Mouse (Mus musculus): ENCODE data around the gene Npdc1.

Npdc1 gene

DNA sequence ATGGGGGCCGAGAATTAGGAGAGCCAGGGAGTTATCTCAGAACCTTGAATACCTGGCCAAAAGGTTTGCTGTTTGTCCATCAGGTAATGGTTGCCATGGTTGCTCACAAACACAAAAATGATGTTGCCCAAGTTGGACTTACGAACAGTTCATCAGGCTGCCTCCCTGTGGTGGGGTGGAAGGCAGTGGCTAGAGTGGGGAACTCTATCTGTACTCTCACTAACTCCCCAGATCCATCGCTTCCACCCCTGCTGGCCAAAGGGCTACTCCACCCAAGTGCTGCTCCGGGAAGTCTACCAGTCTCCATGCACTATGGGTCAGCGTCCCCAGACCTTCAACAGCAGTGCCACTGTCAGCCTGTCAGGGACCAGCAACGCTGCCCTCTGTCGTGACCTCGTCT, at the start of gene Npdc1:
TSS of gene Npdc1 (plus strand) at position 301 of the 400 bp plus-strand sequence.
- no peak for DNase-seq (ENCODE audit: low spot score)

DNA sequence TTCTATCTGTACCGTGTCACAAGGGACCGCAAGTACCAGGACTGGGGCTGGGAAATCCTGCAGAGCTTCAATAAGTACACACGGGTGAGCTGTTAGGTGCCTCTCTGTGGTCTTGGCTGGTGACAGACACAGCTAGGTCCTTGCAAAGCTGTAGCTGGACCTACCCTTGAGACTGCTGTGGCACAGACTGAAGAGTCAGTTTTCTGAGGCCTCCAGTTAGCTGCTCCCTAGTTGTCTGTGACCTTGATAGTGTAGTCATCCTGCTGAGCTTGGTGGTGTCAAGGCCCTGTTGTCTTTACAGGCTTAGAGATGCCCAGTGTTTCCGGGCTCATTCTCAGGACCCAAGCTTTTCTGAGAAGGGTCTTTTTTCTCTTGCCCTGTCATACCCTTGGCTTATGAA, 49.7 kb upstream of the Npdc1 start:
- no peak for DNase-seq (ENCODE audit: low spot score)

DNA sequence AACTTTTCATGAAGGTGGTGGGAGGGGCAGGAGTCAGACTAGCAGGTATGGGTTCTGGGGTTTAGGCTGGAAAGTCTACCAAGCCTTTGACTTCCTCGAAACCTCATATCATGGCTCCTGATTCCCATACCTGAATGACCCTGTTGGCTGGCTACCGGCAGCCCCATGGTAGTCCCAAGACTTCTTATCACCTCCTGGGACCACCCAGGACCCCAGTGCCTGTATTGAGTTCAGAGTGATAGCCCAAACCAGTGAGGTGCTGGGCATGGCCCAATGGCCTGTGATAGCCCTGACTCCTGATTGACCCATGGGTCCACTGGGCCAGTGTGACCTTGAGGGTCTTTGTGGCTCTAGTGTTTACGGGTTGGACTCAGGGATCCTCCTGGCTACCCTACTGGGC, 48.5 kb upstream of the Npdc1 start:
- no peak for DNase-seq (ENCODE audit: low spot score)

DNA sequence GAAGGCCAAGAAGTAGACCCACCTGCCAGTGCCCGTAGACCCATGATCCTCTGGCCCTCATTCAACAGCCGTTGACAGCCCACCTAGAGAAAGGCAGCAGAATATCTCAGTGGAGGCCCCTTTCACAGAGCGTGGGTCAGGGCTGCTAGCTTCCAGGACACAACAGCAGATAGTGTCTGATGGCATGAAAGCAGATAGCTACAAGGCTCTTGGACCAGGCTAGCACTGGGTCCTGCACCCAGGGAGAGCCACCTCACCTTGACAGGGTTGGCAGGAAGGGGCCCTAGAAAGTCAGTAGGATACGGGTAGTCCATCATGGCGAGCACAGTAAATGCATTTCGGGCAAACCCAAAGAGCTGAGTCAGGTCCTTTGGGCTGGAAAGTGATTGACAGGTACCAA, 44.9 kb upstream of the Npdc1 start:
- no peak for DNase-seq (ENCODE audit: low spot score)

DNA sequence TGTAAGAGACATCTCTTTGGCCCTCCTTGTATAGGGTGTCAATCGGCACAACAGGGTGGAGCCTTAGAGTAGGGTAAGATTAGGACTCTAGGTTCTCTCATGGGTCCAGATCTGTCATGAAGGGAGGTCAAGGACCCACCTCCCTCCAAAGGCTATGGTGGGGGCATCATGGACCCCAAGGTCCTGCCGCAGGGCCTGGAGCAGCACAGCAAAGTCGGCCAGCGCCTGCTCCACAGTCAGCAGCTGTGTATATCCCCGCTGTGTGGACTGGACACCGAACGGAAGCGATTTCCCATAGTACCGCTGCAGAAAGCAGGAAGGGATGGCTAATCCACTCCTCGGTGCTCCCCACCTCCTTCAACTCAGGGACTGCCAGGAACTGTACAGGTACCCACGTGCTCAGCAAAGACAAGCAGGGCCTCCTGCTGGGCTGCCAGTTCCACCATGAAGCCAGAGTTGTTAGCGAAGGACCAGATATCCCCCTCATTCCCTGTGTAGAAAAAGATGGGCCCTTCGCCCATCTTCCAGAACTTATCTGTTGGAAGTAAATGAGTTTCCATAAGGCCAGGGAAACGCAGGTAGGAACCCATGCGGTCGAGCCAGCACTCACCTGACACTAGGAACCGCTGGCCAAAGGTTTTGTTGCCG, 43.6 kb upstream of the Npdc1 start:
- DNase-seq (ENCODE audit: low spot score): no peak

DNA sequence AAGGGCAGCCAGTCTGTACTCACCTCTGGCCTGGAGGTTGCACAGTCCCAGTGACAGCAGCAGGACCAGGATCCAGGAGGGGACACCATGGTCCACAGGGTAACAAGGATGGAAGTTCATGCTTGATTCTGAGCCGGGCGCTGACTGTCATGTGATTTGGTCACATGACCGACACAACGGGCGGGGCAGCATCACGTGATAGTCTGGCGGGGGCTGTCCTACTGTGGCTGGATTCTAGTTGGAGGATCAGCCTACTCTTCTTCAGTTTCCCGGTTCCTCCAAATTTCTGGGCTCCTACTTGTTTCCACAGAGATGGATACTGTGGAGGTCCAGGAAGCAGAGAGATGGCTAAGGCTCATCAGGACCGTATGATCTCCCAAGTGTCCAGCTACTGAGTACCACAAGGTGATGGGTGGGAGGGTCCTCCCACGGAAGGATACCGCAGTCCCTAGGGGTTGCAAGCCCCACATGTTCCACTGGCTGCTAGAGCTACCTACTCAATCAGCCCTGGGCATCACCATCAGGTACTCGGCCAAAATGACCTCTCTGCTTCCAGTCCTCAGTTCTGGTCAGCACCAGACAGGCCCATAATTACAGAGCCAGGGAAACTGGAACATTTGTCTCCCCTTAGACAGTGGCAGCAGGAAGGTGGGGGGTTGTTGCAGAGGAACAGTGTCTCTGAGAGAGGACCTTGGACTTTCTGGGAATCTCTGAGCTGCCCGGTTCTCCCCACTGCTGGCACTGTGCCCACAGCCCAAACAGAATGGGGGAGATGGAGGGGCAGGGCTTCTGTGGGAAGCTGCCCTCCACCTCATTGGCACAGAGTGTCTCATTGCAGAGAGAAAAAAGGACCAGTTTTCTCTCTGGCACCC, 42.7 kb upstream of the Npdc1 start, which contains the start of gene Dpp7:
TSS of gene Dpp7 (minus strand) at position 152 of the 872 bp plus-strand sequence.
- peak; percentile 89 for DNase-seq (ENCODE audit: low spot score)

- DNase-seq (ENCODE audit: low spot score): no peak
These were observed 39.3 kb upstream of the Npdc1 start for GRCm38 (mm10) chr2:25359848-25360247.

GRCm38 (mm10) chr2:25363478-25364178, 35.5 kb upstream of the Npdc1 start:
- DNase-seq (ENCODE audit: low spot score): no peak

- no peak for DNase-seq (ENCODE audit: low spot score)
These were observed 34.8 kb upstream of the Npdc1 start for GRCm38 (mm10) chr2:25364313-25364712.

GRCm38 (mm10) chr2:25364761-25365090, 34.4 kb upstream of the Npdc1 start:
- DNase-seq (ENCODE audit: low spot score): no peak

GRCm38 (mm10) chr2:25365091-25365761, 33.9 kb upstream of the Npdc1 start, which contains the start of gene Uap1l1:
Uap1l1 (minus strand) TSS chr2:25365682.
- DNase-seq (ENCODE audit: low spot score): peak; percentile 89

DNA sequence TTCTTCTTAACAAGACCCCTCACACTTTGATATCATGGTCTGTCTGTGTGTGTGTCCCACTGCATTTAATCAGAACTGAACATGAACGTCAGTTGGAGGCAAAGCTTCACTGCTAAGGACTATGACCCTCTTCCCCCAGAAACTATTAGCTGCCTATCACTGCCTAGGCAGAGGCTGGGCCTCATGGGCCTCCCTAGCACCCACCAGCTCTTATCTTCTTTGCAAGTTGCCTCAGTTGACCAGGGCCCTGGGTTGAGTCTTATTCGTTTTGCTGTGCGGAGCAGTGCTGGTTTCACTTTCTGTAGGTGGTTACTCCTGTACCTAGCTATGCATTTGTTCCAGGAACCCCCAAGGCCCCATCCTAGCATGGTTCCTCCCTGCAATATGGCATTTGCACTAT, 29.2 kb upstream of the Npdc1 start:
- no peak for DNase-seq (ENCODE audit: low spot score)

DNA sequence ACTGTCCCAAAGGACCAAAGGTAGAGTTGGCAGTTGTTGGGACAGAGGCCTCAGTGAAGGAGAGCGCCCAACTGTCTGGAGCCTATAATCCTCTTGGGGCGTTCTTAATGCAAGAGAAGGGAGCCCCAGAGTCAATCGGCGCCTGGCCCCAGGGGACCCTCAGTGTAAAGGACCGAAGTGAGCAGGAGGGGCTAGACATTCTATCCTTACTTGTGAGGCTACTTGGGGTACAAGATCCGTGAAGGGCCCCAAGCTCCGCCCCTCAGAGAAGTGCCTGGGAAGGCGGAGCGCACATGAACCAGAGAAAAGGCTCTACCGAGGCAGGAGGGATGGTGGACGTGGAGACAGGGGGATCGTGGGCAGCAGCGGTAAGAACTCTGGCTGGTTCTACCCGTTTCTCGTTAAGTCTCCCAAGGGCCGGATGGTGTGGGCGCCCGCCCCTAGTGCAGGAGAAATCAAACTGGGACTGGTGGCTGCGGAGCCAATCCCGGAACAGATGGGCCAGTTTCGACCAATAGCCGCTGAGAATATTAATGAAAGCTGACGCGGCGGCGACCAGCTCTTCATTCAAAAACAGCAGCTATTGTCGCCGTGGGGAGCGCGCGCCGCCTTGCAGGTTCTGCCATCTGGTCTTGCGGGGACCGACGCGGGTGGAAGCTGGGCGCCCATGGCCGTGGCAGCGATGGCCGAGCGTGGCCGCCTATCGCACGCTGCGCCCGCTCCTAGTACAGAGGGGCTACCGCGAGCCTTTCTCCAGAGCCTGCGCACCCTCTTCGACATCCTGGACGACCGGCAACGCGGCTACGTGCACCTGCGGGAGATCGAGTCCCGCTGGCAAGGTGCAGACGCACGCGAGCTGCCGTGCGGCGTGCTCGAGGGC, 27.1 kb upstream of the Npdc1 start, which contains the start of gene Sapcd2:
TSS of gene Sapcd2 (plus strand) at position 558 of the 880 bp plus-strand sequence.
- DNase-seq (ENCODE audit: low spot score): peak; percentile 82

GRCm38 (mm10) chr2:25372644-25373391, 26.3 kb upstream of the Npdc1 start:
- no peak for DNase-seq (ENCODE audit: low spot score)

DNA sequence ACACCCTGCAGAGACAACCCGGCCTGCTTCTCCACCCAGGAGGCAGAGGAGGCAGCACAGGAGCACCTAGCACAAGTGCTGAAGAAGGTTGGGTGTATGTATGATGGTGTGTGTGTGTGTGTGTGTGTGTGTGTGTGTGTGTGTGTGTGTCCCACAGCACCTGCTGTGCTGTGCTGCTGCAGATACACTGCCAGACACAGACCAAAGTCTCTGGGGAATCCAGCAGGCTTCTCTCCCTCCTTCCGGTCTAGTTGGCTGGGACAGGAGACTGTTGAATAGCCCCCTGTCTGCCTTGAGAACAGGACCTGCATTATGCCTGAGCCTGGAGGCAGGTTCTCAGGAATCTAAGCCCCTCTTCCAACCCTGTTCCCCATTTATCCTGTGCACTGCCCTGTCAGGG, 25.7 kb upstream of the Npdc1 start:
- DNase-seq (ENCODE audit: low spot score): no peak

GRCm38 (mm10) chr2:25376589-25376988, 22.6 kb upstream of the Npdc1 start:
- peak; percentile 72 for DNase-seq (ENCODE audit: low spot score)

GRCm38 (mm10) chr2:25384492-25384891, 14.7 kb upstream of the Npdc1 start:
- no peak for DNase-seq (ENCODE audit: low spot score)

DNA sequence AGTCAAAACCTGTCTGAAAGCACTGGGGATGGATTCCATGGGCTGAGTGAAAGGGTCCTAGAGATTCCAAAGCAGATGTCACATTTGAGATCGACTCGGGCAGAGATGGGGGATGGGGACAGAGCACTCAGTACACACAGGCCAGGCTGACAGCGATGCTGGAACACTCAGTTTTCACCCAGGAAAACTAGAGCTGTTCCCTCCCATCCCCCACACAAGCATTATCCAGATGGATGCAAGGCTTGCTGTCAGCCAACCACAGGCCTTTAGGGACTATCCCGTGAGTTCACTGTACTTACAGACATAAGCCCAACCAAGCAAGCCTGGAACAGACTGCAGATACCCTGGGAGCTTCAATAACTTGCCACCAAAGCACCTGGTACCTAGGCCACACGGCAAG, 7.9 kb upstream of the Npdc1 start:
- DNase-seq (ENCODE audit: low spot score): no peak

DNA sequence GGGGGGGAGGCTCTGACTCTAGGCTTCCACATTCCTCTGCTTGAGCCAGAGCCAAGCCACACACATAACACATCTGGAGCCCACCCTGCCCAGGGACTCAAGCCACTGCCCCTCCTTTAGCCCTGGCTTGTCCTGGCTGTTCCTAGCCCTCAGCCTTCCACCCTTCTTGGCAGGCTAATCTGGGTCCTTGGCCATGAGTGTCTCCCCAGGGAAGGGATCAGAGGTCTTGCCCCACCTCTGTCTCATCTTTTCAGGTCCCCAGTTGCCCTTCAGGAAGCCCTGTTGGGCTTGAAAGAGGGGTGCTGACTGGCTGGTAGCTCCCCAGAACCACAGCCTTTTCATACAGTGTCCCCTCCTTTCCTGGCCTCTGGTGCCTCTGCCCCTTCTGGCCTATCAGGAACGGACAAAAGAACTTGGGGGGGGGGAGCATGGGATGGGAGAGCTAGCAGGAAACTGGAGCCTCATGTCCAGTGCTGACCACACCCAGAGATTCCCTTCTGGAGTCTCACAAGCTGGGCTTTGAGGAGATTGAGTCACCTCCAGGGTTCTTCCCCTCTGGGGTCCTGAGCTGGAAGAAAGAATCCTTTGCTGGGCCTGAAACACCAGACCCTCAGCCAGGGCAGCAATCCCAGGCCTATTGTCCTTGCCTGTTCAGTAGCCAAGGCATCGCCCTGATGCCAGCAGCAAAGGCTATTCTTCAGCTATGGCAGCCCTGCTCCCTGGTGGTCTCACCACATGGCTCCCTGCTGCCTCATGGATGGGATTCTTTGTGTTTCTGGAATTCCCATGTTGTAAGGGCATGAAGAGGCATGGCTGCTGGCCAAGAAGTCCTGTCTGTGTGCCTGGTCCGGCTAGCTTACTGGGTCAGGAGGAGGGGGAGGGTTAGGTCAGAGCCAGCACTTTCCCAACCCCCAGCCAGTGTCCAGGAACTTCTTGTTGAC, 4.6 kb upstream of the Npdc1 start:
- peak; percentile 66 for DNase-seq (ENCODE audit: low spot score)

All from testis, postnatal 10 days (tissue).